Mouse (Mus musculus) limb, embryonic 10.5 days (tissue): Measurements from ENCODE around the gene Cacng8. TPM values are rescaled to one million over a fixed set of nuclear protein-coding genes. Genes with fewer than 3 reads are reported as not detected.

ENCODE experiments used
- DNase-seq: peaks from one replicate; pipeline ENCODE4 v3.0.0-alpha.2; 2017; ENCODE audit warnings: low spot score
- H3K27ac ChIP-seq: fragments of 300-500 bp; sonication (generic); 2 replicates; pipeline ENCODE4 v1.5.1; 2016; ENCODE audit warnings: mild to moderate bottlenecking
- H3K27me3 ChIP-seq: fragments of 300-500 bp; sonication (generic); 2 replicates; pipeline ENCODE4 v1.6.1; 2016; ENCODE audit warnings: low read depth, mild to moderate bottlenecking; ENCODE audit not compliant: poor library complexity, severe bottlenecking
- H3K36me3 ChIP-seq: fragments of 300-500 bp; sonication (generic); 2 replicates; pipeline ENCODE4 v1.6.1; 2016; ENCODE audit warnings: mild to moderate bottlenecking, moderate library complexity
- H3K4me1 ChIP-seq: fragments of 300-500 bp; sonication (generic); 2 replicates; pipeline ENCODE4 v1.6.1; 2016
- H3K4me3 ChIP-seq: fragments of 300-500 bp; sonication (generic); 2 replicates; pipeline ENCODE4 v1.5.1; 2016; ENCODE audit warnings: mild to moderate bottlenecking, moderate library complexity
- H3K9me3 ChIP-seq: fragments of 300-500 bp; sonication (generic); replicated peaks from 2 replicates; pipeline ENCODE4 v1.6.1; 2016; ENCODE audit warnings: mild to moderate bottlenecking
- WGBS: fragments of 180-500 bp; shearing (Covaris S2); methylation state at CpG from one replicate; pipeline ENCODE4 v1.1.7; 2016; 5-methylcytosine and 5-hydroxymethylcytosine counted together
- polyA plus RNA-seq: library from polyadenylated mRNA; unstranded; fragments of >200 nt; fragmentation: Nextera tagmentation; extraction: Ambion mirVana; gene quantifications from 2 replicates; pipeline ENCODE4 v1.2.1, GENCODE M21; 2016

Cacng8 gene
- polyA plus RNA-seq, 1 experiment from 2014 or later = 8.3 TPM

- Histone ChIP-seq H3K4me1 (peaks cover 20% of the 10 kb centered on the region), H3K27ac (no peak overlapping the region), H3K27me3 (peaks cover 39% of the 10 kb centered on the region), H3K9me3 (no peaks in the 10 kb centered on the region), H3K36me3 (peaks cover 28% of the 10 kb centered on the region), H3K4me3 (no peak overlapping the region)
- DNase-seq = no peak
- WGBS = 23% methylated on average over 12 of the region's 12 CpGs
Measured at GRCm38 (mm10) chr7:3368311-3368710, 22.2 kb upstream of the Cacng8 start.

- H3K4me3 ChIP-seq = no peak overlapping the region
- 81% methylated on average over 6 of the region's 6 CpGs for WGBS
- no peak overlapping the region for H3K27ac ChIP-seq
- DNase-seq = no peak
- H3K4me1 ChIP-seq = peaks cover 20% of the 10 kb centered on the region
- H3K27me3 ChIP-seq = peaks cover 39% of the 10 kb centered on the region
- H3K36me3 ChIP-seq = peaks cover 26% of the 10 kb centered on the region
- H3K9me3 ChIP-seq = no peaks in the 10 kb centered on the region
Measured at GRCm38 (mm10) chr7:3369189-3369588, 21.3 kb upstream of the Cacng8 start.

GRCm38 (mm10) chr7:3370407-3370806, 20.1 kb upstream of the Cacng8 start:
- Histone ChIP-seq H3K4me3 (no peak overlapping the region), H3K27ac (no peak overlapping the region), H3K4me1 (peaks cover 20% of the 10 kb centered on the region), H3K27me3 (peaks cover 32% of the 10 kb centered on the region), H3K9me3 (no peaks in the 10 kb centered on the region), H3K36me3 (peaks cover 15% of the 10 kb centered on the region)
- DNase-seq = no peak
- WGBS = 55% methylated on average over 4 of the region's 4 CpGs

GRCm38 (mm10) chr7:3372376-3372775, 18.1 kb upstream of the Cacng8 start:
- 78% methylated on average over 2 of the region's 2 CpGs for WGBS
- H3K27me3 ChIP-seq = peaks cover 12% of the 10 kb centered on the region
- H3K4me3 ChIP-seq = no peak overlapping the region
- no peaks in the 10 kb centered on the region for H3K36me3 ChIP-seq
- peaks cover 10% of the 10 kb centered on the region for H3K4me1 ChIP-seq
- no peak for DNase-seq
- H3K27ac ChIP-seq = no peak overlapping the region
- no peaks in the 10 kb centered on the region for H3K9me3 ChIP-seq

- WGBS = 89% methylated on average over 8 of the region's 8 CpGs
- no peak overlapping the region for H3K4me3 ChIP-seq
- DNase-seq = no peak
- H3K27ac ChIP-seq = no peak overlapping the region
- no peaks in the 10 kb centered on the region for H3K9me3 ChIP-seq
- no peaks in the 10 kb centered on the region; the same call in 1 of the 2 replicates for H3K27me3 ChIP-seq
- no peaks in the 10 kb centered on the region for H3K4me1 ChIP-seq
- no peaks in the 10 kb centered on the region for H3K36me3 ChIP-seq
Measured at GRCm38 (mm10) chr7:3373754-3374153, 16.7 kb upstream of the Cacng8 start.

- H3K9me3 ChIP-seq = no peaks in the 10 kb centered on the region
- peak; percentile 50 for DNase-seq
- 47% methylated on average over 4 of the region's 4 CpGs for WGBS
- H3K36me3 ChIP-seq = no peaks in the 10 kb centered on the region
- no peak overlapping the region for H3K4me3 ChIP-seq
- no peaks in the 10 kb centered on the region for H3K4me1 ChIP-seq
- H3K27me3 ChIP-seq = no peaks in the 10 kb centered on the region
- no peak overlapping the region for H3K27ac ChIP-seq
Measured at GRCm38 (mm10) chr7:3376831-3377230, 13.7 kb upstream of the Cacng8 start.

GRCm38 (mm10) chr7:3382123-3382522, 8.4 kb upstream of the Cacng8 start:
- H3K27ac ChIP-seq = no peak overlapping the region
- H3K27me3 ChIP-seq = no peaks in the 10 kb centered on the region
- no peak overlapping the region for H3K4me3 ChIP-seq
- 90% methylated on average over 9 of the region's 9 CpGs for WGBS
- no peaks in the 10 kb centered on the region for H3K4me1 ChIP-seq
- DNase-seq = no peak
- no peaks in the 10 kb centered on the region for H3K36me3 ChIP-seq
- no peaks in the 10 kb centered on the region for H3K9me3 ChIP-seq

- WGBS = 89% methylated on average over 5 of the region's 5 CpGs
Measured at GRCm38 (mm10) chr7:3384807-3385319, 5.6 kb upstream of the Cacng8 start.

GRCm38 (mm10) chr7:3386036-3386730, 4.3 kb upstream of the Cacng8 start:
- H3K27ac ChIP-seq = no peak overlapping the region
- no peak overlapping the region for H3K4me3 ChIP-seq
- DNase-seq = no peak
- no peaks in the 10 kb centered on the region for H3K9me3 ChIP-seq
- H3K4me1 ChIP-seq = peaks cover 22% of the 10 kb centered on the region
- WGBS = 82% methylated on average over 6 of the region's 6 CpGs
- no peaks in the 10 kb centered on the region for H3K27me3 ChIP-seq
- H3K36me3 ChIP-seq = no peaks in the 10 kb centered on the region

More at GRCm38 (mm10) chr7:3384807-3385319, 5.6 kb upstream of the Cacng8 start:
- Histone ChIP-seq H3K27ac (no peak overlapping the region), H3K4me1 (peaks cover 10% of the 10 kb centered on the region; the same call in 1 of the 2 replicates), H3K4me3 (no peak overlapping the region), H3K27me3 (no peaks in the 10 kb centered on the region), H3K36me3 (no peaks in the 10 kb centered on the region), H3K9me3 (no peaks in the 10 kb centered on the region)
- DNase-seq = no peak

- Histone ChIP-seq H3K4me1 (peaks cover 36% of the 10 kb centered on the region), H3K9me3 (no peaks in the 10 kb centered on the region), H3K27me3 (no peaks in the 10 kb centered on the region), H3K27ac (no peak overlapping the region), H3K36me3 (no peaks in the 10 kb centered on the region), H3K4me3 (no peak overlapping the region)
- 96% methylated on average over 18 of the region's 18 CpGs for WGBS
- no peak for DNase-seq
Measured at GRCm38 (mm10) chr7:3387761-3388160, 2.7 kb upstream of the Cacng8 start.

GRCm38 (mm10) chr7:3388885-3389284, 1.6 kb upstream of the Cacng8 start:
- H3K4me3 ChIP-seq = peak overlapping the region; percentile 51; the same call in 1 of the 2 replicates
- WGBS = 62% methylated on average over 6 of the region's 6 CpGs

GRCm38 (mm10) chr7:3389444-3390412, 755 bp upstream of the Cacng8 start:
- WGBS = 4% methylated on average over 16 of the region's 17 CpGs
- Histone ChIP-seq H3K27ac (peak overlapping the region; percentile 77), H3K27me3 (no peaks in the 10 kb centered on the region), H3K4me3 (peak overlapping the region; percentile 51), H3K4me1 (peaks cover 36% of the 10 kb centered on the region), H3K36me3 (peaks cover 9% of the 10 kb centered on the region), H3K9me3 (no peaks in the 10 kb centered on the region)
- peak; percentile 65 for DNase-seq

More at GRCm38 (mm10) chr7:3388885-3389284, 1.6 kb upstream of the Cacng8 start:
- Histone ChIP-seq H3K4me1 (peaks cover 36% of the 10 kb centered on the region), H3K36me3 (peaks cover under 1% of the 10 kb centered on the region), H3K9me3 (no peaks in the 10 kb centered on the region), H3K27ac (no peak overlapping the region; the same call in 1 of the 2 replicates), H3K27me3 (no peaks in the 10 kb centered on the region)
- DNase-seq = no peak

GRCm38 (mm10) chr7:3391081-3391451, 583 bp downstream of the Cacng8 start:
- H3K27ac ChIP-seq = peak overlapping the region; percentile 77
- 3% methylated on average over 12 of the region's 12 CpGs for WGBS

More at GRCm38 (mm10) chr7:3391081-3391451, 583 bp downstream of the Cacng8 start:
- H3K4me3 ChIP-seq = peak overlapping the region; percentile 51
- H3K36me3 ChIP-seq = peaks cover 13% of the 10 kb centered on the region
- no peaks in the 10 kb centered on the region for H3K9me3 ChIP-seq
- peaks cover 36% of the 10 kb centered on the region for H3K4me1 ChIP-seq
- H3K27me3 ChIP-seq = no peaks in the 10 kb centered on the region
- DNase-seq = no peak
